Mouse (Mus musculus): ENCODE results near the gene Tnfsf12.
"Not testable (repeated sequence)": the region's sequence is repeated elsewhere in the genome, so short reads cannot be mapped to it uniquely, and the experiment has no call there.

The Tnfsf12 gene

DNA sequence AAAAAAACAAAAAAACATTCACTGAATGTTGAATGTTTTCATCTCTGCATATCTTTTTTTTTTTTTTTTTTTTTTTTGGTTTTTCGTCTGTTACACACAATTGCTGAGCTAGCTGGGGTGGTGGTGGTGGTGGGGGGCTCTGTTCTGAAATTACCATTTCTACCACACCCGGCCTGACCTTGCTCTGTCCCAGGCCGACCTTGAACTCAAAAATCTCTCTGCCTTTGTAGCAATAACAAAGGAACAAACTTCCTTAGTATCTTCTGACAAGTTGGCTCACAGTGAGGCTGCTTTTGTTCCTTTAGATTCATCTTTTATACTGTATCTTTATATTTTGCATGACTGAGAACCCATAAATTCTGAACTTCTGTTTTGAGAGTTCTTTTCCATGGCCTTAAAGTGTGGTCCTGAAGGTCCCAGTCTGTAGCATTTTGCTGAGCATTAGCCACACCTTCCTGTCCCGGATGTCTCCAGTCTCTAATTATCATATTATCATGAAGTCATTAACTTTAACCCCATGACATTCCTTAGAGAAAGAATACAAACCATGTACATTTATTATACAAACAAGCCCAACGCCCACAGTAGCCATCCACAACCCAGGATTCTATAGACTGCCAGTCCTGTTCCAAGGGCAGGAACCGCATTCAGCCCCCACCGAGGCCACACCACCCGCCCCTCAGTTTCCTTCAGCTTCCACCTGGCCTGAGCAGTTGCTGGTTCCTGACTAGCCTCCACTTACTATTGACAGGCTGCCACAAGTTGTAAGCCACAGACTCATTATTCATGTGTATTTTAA lies 8.4 kb upstream of the Tnfsf12 start:
- DNase-seq = no peak

DNA sequence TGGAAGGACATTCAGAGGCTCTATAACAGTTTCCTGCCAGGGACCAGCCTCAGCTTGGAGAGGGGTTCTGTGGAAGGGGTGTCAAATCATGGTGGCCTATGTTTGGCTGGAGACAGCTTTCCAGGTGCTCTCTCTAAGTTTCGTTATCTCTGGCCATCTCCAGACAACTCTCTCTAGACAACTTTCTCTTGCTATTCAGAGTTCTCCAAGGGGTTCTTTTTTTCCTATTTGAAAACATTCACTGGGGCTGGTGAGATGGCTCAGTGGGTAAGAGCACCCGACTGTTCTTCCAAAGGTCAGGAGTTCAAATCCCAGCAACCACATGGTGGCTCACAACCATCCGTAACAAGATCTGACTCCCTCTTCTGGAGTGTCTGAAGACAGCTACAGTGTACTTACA lies 7.7 kb upstream of the Tnfsf12 start:
- DNase-seq = not testable (repeated sequence)

DNA sequence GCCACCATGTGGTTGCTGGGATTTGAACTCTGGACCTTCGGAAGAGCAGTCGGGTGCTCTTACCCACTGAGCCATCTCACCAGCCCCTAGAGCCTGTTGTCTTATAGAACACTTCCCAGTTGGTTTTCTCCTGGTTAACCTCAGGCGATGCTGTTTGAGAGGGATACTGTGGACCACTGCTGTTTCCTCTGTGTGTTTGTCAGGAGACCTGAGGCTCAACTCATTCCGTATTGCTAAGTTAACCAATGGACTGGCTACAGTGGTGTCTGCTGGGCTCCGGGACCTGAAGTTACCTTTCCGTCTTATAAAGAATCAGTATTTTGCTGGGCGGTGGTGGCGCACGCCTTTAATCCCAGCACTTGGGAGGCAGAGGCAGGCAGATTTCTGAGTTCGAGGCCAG lies 7.2 kb upstream of the Tnfsf12 start:
- not testable (repeated sequence) for DNase-seq

DNA sequence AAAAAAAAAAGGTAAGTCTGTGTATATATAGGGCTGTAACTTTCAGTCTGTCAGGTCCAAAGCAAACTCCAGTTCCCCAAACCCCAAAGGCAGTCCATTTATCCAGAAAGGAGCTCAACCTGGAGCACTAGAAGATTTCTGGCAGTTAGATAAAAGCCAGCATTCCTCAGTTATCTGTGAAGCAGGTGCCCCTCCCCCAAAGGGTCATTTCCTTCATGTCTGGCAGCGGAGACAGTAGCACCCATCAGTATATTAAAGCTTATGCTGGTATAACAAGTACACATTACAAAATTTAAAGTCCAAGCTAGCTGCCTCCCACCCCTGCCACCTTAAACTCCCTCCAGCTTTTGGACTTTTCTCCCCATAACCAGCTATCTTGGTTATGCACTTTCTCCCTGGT lies 3.9 kb upstream of the Tnfsf12 start:
- no peak for DNase-seq

DNA sequence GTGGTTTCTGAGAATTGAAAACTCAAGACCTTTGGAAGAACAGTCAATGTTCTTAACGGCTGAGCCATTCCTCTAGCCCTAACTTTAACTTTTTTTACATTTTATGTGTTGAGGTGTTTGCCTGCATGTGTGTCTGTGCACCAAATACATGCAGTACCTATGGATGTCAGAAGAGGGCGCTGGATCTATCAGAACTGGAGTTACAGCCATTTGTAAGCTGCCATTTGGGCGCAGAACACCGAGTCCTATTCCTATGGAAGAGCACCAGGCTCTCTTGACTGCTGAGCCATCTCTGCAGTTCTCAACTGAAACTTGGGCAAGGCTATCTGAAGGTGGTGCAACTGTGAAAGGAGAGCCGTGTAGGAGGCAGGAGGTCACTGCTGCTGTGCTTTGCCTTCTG lies 2.9 kb upstream of the Tnfsf12 start:
- DNase-seq = no peak

DNA sequence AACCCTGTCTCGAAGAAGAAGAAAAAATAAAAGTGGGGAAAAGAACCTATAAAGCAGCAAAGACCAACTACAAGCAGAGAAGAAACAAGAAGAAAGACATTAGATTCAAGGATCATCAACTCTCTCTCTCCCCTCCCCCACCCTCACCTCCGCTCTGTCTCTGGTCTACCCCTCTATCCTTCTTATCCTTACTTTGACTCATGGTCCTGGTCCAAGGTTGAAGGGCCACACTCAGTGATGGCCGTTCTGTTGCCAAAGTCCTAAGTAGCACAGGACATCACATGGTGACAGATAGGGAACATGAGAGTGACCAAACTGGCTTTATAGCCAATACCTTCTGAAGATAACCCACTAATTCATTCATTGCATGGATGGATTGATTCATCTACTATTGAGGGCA lies 1.7 kb upstream of the Tnfsf12 start:
- no peak for DNase-seq

DNA sequence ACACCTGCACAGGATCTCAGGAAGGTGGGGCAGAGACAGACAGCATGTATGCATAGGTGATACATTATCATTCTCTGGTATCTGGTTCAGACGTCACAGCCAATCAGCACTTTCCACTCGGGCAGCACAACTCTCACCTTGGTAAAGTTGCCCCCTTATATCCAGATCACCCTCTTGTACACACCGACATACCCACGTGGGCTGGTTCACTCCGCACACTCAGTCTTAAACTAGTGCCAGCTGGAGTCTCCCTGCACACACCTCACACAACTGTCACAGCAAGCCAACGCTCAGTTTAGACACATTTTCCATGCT lies 646 bp downstream of the Tnfsf12 start:
- no peak for DNase-seq

DNA sequence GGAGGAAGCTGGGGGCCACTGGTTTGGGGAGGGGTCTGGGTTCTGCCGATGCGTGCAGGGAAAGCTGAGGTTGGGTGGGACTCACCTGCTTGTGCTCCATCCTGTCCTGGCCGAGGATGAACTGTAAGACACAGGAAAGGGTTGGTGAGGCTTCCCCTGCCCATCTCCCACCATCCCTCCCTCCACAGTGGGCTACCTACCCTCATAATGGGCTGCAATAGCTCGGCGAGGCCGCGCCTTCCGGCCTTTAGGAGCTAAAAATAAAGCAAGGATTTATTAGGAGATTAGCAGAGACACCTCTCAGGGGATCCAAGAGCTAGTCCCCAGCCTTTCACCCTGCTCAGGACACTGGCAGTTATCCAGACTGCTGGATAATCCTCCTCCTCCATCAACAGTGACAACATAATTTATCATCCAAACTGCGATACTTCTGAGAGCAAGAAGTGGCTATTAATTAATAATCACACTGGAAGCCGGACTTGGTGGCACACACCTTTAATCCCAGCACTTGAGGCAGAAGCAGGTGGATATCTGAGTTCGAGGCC lies 2.2 kb downstream of the Tnfsf12 start:
- no peak for DNase-seq

DNA sequence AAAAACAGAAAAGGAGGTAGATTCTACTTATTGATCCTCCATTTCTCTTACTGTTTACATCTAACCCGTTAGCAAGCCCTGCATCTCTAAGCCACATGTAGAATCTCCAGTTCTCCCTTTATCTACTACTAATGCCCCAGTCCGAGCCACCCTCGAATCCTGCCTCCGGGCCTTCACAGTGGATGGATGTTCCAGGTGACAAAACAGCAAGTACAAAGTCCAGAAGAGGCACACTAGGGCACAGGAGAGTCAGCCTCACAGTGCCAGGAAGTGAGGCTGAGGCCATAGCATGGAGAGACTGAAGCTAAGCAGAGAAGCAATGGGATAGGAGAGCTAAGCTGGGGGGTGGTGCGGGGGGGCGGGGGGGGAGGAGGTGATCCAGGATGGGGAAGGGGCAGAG lies 2.8 kb downstream of the Tnfsf12 start:
- no peak for DNase-seq

DNA sequence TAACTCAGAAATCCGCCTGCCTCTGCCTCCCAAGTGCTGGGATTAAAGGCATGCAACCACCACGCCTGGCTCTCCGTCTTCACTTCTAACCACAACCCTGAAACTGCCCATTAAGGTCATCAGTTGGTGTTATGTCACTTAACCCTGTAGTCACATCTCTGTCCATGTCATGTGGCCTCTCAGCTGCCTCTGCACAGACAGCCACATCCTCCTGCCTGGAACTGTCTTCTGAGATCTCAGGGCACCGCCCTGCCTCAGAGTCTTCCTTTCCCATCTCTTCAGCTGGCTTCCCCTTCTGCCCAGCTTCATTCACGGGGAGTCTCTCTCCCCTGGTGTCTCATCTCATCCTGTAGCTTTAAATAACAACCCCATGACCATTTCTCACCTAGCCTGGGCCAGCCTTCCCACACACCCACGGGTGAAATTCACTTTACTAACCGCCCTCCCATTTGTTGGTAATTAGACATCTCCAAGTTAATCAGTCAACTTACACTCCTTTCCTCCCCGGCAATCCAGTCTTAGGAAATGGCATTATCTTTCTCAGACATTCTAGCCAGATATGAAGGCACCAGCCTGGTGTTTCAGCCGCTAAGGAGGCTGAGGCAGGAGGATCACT lies 3.3 kb downstream of the Tnfsf12 start:
- DNase-seq = peak; percentile 62

DNA sequence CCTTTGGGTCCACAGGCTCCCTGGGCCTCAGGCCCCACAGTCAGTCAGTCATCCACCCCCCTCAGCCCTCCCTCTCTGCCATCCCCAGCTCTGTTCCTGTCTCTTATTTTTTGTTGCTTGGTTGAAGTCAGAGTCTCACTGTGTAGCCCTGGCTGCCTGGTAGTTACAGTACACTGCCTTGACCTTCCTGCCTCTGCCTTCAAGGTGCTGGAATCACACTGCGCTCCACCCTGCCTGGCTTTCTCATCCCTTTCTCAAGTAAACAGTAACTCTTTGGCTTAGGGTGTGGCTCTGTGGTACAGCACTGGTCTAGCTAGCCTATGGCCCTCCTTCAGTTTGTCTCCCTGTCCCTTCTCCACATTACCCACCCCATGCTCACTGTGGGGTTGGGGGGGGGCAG lies 5.8 kb downstream of the Tnfsf12 start:
- DNase-seq = no peak

DNA sequence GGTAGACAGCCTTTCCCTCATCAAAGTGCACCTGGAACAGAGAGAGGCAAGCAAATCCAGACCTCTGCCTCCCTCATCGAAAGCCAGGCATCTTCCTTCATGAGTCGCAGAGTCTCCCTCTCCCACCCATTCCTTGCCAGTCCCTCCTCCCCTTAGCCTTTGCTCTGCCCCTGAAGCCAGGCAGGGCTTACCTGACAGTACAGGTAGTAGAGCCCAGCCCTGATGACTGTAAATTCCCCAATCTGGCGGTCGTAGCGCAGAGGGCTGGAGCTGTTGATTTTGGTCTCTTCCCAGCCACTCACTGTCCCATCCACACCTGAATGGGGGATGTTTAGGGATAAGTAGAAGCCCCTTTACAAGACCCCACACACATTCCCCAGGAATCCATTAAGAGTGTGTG lies 8.6 kb downstream of the Tnfsf12 start:
- no peak for DNase-seq

DNA sequence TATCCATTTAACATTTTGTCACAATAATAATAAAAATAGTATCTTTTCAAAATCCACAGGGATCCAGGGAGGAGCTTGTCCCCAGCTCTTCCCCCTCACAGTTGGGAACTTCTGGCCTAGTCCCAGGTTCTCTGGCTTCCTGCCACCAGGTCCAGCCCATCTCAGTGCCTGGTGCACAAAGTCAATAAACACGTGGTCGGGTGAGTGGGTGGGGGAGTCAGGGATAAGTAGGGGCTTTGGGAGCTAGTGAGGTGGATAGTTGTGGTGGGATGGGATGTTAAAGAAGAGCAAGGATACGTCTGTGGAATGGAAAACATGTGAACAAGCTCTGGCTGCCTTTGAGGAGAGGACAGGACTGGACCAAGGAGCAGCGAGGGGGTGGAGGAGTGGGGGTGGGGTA lies 9.3 kb downstream of the Tnfsf12 start:
- peak; percentile 87 for DNase-seq

DNA sequence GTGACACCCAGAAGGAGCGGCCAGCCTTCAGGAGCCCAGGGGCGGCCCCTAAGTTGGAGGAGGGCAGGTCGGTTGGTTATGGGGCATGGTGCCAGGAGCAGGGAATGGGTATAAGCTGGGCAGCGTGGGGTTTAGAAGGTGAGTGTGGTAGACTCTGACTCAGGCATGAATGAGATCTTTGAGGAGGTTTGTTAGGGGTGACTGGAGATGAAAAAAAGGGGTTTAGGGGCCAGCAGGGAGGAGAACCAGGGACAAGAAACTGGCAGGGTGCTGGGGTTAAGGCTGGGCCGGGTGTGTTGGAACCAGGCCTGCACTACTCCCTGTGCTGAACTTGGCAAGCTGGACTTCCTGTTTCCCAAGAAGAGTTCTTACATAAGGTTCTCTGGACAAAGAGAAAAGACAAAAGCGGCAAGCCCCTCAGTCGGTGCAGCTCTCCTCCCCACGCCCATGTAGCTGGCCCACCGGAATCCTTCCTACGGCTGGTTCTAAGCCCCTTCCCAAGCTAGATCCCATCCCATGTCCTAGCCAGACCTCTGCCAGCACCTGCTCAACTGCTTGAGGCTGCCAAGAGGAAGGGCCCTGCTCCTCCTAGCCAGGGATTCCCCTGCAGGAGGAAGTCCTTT lies 10.0 kb downstream of the Tnfsf12 start, which contains the start of gene Tnfsf13:
TSS of gene Tnfsf13 (minus strand) at position 259 of the 623 bp plus-strand sequence.
- peak; percentile 94 for DNase-seq

DNA sequence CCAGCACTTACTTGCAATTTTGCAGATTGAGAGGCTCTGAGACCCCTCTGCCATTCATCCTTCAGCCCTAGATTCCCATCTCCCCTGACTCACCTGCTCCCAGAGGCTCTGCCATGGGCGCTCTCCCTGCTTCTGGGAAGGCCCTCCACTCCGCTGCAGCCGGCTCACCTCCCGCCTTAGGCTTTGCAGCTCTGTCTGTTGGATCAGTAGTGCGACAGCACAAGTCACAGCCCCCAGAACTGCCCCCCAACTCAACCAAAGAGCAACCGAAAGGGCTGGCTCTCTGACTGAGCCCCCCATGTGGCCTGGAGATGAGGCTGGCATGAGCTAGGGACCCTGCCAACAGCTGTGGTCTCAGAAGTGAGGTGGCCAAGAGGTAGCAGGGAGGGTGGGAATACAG lies 10.7 kb downstream of the Tnfsf12 start:
- no peak for DNase-seq

DNA sequence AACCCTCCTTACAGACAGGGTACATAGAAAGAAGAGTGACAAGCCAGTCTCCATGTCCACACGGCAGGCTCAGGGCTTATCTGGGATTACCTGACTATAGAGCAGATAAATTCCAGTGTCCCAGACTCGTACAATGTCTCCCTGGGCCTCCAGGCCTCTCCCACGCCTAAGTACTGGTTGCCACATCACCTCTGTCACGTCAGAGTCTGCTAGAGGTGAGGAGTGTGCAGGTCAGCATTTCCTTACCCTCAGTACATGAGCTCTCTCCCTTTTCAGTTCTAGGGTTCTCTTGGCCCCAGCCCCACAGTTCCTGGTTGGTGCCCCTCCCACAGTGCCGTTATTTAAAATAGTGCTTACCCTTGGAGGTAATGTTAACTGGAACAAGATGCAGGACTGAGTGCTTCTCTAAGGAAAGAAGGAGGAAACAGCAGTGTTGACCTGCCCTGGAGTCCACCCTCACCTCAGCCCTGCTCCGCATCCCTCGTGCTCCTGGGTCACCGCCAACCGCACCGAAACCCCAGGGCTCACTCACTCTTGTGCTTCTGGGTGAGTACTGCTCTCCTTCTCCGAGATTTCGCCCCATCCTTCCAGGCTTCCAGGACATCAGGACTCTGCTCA lies 11.4 kb downstream of the Tnfsf12 start:
- DNase-seq = peak; percentile 79

DNA sequence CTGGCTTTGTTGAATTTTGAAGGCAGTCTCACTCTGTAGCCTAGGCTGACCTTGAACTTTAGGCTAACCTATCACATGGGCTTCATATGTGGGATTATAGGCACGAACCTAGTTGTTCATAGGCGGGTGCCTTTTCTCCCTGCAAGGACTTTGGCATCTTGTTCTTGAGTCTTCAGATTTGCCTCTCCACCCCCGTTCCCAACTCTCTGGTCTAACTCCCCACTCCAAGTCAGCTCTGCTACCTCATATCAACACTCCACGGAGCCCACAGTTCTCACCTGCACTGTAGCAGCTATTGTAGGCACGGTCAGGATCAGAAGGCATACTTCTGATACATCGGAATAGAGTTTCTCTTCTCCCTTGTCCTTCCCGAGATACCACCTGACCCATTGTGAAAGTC lies 12.1 kb downstream of the Tnfsf12 start:
- no peak for DNase-seq

DNA sequence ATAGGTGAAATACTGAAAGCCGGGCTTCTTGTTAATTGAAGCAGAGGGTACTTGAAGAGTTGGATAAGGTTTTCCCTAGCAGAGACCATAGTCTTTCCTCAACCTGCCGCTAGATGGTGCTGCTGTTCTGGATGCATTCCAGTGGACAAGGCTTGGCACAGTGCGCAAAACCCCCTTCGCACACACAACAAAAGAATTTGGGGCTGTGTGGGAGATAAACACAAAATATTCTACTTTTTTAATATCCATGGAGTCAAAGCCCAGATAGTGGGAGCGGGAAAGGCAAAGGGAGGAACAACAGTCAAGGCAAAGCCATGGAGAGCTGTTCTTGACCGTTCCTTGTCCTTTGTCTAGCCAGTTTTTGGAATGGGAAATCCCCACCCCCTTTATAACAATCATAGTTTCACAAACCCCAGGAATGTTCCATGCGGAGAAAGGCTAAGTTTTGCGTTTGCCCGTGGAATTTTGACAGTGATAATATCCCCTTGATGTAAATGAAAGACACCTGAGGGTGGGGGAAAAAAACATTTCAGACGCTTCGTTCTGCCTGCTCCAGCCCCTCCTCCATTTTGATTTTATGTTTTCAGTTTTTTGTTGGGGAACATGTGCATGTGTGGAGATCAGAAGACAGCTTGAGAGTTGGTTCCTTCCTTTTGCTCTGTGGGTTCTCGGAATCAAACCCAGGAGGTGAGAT lies 12.7 kb downstream of the Tnfsf12 start:
- DNase-seq = peak; percentile 95

DNA sequence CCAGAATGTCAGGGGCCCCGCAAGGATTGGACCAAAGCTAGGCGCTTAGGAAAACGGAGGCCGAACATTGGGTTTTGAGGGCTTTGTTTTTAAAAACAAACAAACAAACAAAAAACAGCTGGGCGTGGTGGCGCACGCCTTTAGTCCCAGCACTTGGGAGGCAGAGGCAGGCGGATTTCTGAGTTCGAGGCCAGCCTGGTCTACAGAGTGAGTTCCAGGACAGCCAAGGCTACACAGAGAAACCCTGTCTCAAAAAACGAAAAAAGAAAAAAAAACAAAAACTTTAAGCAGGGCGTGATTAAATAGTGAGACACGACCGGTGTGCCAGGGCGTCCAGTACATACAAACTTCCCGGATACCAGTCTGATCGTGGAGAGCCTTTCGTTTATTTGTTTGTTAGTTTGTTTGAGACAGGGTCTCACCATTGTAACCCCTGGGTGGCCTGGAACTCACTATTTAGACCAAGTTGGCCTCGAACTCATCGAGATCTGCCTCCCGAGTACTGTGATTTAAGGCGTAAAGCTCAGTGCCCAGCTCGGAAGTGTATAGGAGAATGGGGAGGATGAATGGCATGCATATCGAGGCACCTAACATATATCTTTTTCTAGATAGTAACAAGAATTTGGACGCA lies 13.3 kb downstream of the Tnfsf12 start:
- DNase-seq = no peak

DNA sequence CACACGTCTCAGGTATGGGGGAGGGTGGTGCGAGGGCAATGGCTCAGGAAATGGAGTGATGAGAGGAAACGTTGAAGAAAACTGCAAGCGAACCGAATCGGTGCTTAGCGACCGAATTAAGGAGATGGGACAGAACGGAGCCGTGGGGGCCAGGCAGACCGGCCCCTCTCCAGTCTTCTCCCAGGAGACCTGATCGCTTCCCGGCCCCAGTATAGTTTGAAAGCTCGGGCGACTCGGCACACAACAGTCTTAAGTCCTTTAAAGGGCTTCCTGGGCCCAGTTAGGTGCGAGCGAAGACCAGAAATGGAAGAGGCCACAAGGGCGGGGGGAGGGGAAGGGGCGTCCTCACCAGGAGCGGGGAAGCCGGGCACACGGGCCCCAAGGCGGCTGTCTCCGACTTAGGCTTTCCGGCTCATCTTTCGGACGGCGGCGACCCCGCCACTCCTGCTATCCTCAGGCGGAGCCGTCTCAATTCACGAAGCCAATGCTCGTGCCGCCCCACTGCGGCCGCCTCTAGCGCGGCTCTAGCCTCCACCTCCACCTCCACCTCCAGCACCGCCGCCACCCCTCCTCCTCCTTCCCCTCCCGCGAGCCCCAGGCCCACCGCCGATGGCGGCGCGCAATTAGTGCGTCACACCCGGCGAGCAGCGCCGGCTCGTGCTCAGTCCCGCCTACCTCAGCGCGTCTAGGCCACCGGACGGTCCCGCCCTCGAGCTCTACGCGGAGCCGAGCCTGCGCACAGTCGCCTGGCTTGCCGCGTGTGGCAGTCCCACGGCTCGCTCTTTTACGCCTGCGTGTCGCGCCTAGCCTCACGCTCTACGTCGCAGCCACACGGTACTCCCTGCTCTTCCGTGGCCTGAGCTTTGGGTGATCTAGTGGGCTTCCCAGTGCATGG lies 14.1 kb downstream of the Tnfsf12 start, which contains the start of gene Senp3:
TSS of gene Senp3 (minus strand) at position 771 of the 895 bp plus-strand sequence.
- DNase-seq = peak; percentile 97

Data from lung, postnatal 36 days (tissue).